Mouse (Mus musculus) ES-E14 (cell line): ENCODE results near the gene Atp5g1. TPM values are rescaled to one million over a fixed set of nuclear protein-coding genes. Genes with fewer than 3 reads are reported as not detected.

Experiments
- DNase-seq: peaks from one replicate; pipeline ENCODE4 v3.0.0-alpha.2; 2013; ENCODE audit warnings: low read depth, low spot score
- H3K27ac ChIP-seq: 2 replicates; pipeline ENCODE4 v1.5.1; 2012; ENCODE audit warnings: low read depth, mild to moderate bottlenecking, low read length, moderate library complexity, mixed read lengths; ENCODE audit not compliant: poor library complexity, insufficient read depth, severe bottlenecking
- H3K36me3 ChIP-seq: 2 replicates; pipeline ENCODE4 v1.6.1; 2012; ENCODE audit warnings: mild to moderate bottlenecking, low read length, moderate library complexity, mixed read lengths; ENCODE audit not compliant: control insufficient read depth, poor library complexity, insufficient read depth, severe bottlenecking
- H3K4me1 ChIP-seq, 2 experiments: fragments of 150-350 bp in 1 of 2; sonication (generic) in 1 of 2; 2 replicates each; pipeline ENCODE4 v1.6.1; 2012; ENCODE audit warnings: low read length in 2 of 2, mild to moderate bottlenecking in 1 of 2, mixed read lengths in 1 of 2; ENCODE audit not compliant: control insufficient read depth in 2 of 2, insufficient read depth in 2 of 2, poor library complexity in 1 of 2
- H3K4me3 ChIP-seq, 2 experiments: fragments of 150-350 bp in 1 of 2; sonication (generic) in 1 of 2; 2 replicates each; pipeline ENCODE4 v1.5.1; 2012; ENCODE audit warnings: low read length in 2 of 2, low read depth in 1 of 2, mild to moderate bottlenecking in 1 of 2, mixed read lengths in 1 of 2; ENCODE audit not compliant: insufficient read depth in 1 of 2, poor library complexity in 1 of 2, severe bottlenecking in 1 of 2
- H3K9ac ChIP-seq: 2 replicates; pipeline ENCODE4 v1.6.1; 2012; ENCODE audit warnings: low read depth, mild to moderate bottlenecking, low read length, mixed read lengths; ENCODE audit not compliant: poor library complexity, insufficient read depth, severe bottlenecking
- H3K9me3 ChIP-seq: fragments of 150-350 bp; sonication (generic); 2 replicates; pipeline ENCODE4 v1.6.1; 2012; ENCODE audit warnings: low read depth, mild to moderate bottlenecking, low read length; ENCODE audit not compliant: control insufficient read depth, insufficient read depth
- CHD2 ChIP-seq: IDR thresholded peaks from 2 replicates; pipeline ENCODE4 v1.6.1; 2014; ENCODE audit warnings: mild to moderate bottlenecking, low read depth, low read length, inconsistent platforms
- HCFC1 ChIP-seq: IDR thresholded peaks from 2 replicates; pipeline ENCODE4 v1.6.1; 2012; ENCODE audit warnings: low read length, inconsistent platforms, borderline replicate concordance; ENCODE audit not compliant: insufficient read depth
- MAFK ChIP-seq: IDR thresholded peaks from 2 replicates; pipeline ENCODE4 v1.6.1; 2014; ENCODE audit warnings: mild to moderate bottlenecking, low read depth, low read length, inconsistent platforms; ENCODE audit not compliant: insufficient read depth
- ZC3H11A ChIP-seq: IDR thresholded peaks from 2 replicates; pipeline ENCODE4 v1.6.1; 2012; ENCODE audit warnings: low read depth, mild to moderate bottlenecking, inconsistent platforms, low read length, borderline replicate concordance
- ZNF384 ChIP-seq: IDR thresholded peaks from 2 replicates; pipeline ENCODE4 v1.6.1; 2012; ENCODE audit warnings: low read depth, low read length, inconsistent platforms
- in situ Hi-C, 2 experiments: fragments of 600-800 bp; cut with MboI; formaldehyde crosslinking; loops; one replicate each; pipeline ENCODE4 v1.15.1; 2025; ENCODE audit warnings: low sequenced_read_pairs in 2 of 2, inconsistent platforms in 1 of 2; ENCODE audit not compliant: unreplicated experiment in 2 of 2
- total RNA-seq: library from RNA; depleted of rRNA; stranded (reverse); fragments of 300-350 nt; gene quantifications from 2 replicates; pipeline ENCODE4 v1.2.3, GENCODE M21; 2012

The Atp5g1 gene
- total RNA-seq, 1 experiment, result 963 TPM

DNA sequence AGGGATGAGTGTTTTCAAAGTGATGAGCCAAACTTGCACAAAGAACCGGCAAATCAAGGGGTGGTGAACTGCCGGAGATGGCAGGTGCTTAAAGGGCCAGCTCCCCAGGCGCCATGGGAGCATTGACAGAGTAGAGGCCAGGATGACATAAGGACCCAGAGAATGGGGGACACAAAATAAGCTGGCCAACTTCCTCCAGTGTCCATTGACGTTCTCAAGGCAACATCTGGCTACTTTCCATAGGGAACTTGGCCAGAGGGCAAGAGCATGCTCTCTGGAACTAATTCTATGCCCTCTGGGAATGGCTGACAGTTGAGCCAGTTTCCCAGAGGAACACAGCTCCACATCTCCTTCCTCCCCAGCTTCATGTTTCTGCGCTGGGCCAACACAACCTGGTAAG is 7.2 kb downstream of the Atp5g1 start:
- TF ChIP-seq ZC3H11A, result no peak
- TF ChIP-seq CHD2, result no peak
- no peak for TF ChIP-seq HCFC1
- TF ChIP-seq MAFK, result no peak
- no peak for TF ChIP-seq ZNF384
- Histone ChIP-seq H3K9me3 (no peaks in the 10 kb centered on the region), H3K4me3 (no peak overlapping the region), H3K9ac (no peak overlapping the region), H3K27ac (no peak overlapping the region), H3K4me1 (no peaks in the 10 kb centered on the region; a peak in 2 of 4 replicates), H3K36me3 (peaks cover 13% of the 10 kb centered on the region)
- no peak for DNase-seq
- in situ Hi-C loops, result no loop called here

DNA sequence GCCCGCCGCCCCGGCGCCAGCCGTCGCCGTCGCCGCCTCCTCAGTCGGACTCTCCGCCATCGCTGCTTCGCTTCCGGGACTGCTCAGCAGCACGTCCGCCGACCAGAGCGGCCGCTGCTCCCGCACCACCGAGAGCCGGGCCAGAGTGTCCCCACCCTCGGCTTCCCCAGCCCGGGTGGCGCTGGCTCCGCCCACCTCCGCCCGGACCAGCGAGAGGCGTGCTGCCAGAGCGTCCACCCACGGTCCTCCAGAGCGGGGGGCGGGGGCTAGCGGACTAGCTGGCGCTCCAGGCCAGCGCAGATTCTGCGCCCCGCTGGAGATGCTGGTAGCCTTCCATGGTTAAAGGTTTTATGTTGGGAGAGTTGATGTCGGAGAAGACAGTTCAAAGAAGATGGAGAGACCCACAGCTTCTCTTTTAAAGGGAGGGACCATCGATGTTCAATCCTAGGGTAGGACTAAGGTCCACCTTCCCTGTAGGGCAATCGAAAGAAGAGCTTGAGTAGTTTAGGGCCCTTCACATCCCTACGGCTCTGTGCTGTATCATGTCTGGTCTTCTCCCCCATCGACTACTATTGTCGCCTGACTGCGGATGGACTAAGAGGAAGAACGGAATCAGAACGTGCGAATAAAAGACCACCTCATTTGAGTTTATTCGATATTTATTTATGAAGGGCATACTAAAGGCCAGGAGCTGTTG is 10.1 kb downstream of the Atp5g1 start, which contains the start of gene Ube2z:
Gene Ube2z, minus strand, starts transcription at position 174 of the 697 bp plus-strand sequence.
- DNase-seq, result peak; percentile 83
- H3K9ac ChIP-seq, result peak within 1 kb of the TSS; percentile 97
- no peaks in the 10 kb centered on the region; a peak in 2 of 4 replicates for H3K4me1 ChIP-seq
- in situ Hi-C loops, result no loop called here
- H3K9me3 ChIP-seq, result no peaks in the 10 kb centered on the region
- H3K4me3 ChIP-seq, result peak within 1 kb of the TSS; percentile 96 to 99
- no peak for TF ChIP-seq ZNF384
- TF ChIP-seq CHD2, result no peak
- TF ChIP-seq HCFC1, result peak; percentile 66; the same call in 1 of the 2 replicates
- H3K36me3 ChIP-seq, result peaks cover 19% of the 10 kb centered on the region
- peak within 1 kb of the TSS; percentile 93 for H3K27ac ChIP-seq

DNA sequence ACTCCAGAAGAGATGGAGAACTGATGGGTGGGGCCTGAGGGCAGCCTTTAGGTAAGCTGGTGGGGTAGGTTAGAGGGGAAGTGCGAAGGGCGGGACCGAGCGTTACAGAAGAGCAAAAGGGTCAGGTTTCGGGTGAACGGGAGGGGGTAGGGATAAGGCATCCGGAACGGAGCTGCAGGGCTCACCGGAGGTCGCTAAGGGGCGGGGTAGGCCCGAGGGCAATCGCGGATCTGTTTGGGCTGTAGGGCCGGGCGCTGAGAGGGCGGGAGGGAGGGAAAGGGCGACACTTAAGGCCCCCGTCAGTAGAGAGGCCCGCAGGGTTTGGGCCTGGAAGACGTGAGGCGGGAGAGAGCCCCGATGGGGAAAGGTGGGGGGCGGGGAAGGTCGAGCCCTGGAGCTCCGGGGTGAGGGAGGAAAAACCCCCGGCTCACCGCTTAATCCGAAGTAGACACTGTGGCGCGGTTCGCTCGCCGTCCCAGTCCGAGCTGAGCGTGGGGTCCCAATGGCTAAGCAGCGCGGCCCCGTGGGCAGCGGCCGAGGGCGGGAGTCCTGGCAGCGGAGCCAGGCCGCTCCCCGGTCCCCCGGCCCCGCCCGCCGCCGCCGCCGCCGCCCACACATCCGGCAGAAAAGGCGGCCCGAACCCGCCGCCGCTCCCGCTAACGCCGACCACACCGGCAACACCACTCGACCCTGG is 10.8 kb downstream of the Atp5g1 start:
- H3K36me3 ChIP-seq, result peaks cover 19% of the 10 kb centered on the region
- peak overlapping the region; percentile 97 for H3K9ac ChIP-seq
- H3K9me3 ChIP-seq, result no peaks in the 10 kb centered on the region
- H3K4me1 ChIP-seq, result no peaks in the 10 kb centered on the region; a peak in 1 of 4 replicates
- DNase-seq, result peak; percentile 86
- H3K4me3 ChIP-seq, result peak overlapping the region; percentile 96 to 99
- H3K27ac ChIP-seq, result peak overlapping the region; percentile 93
- TF ChIP-seq MAFK (no peak), CHD2 (no peak), HCFC1 (no peak), ZNF384 (no peak), ZC3H11A (no peak)
- in situ Hi-C loops, result no loop called here

- TF ChIP-seq MAFK (no peak), ZC3H11A (no peak), CHD2 (no peak), ZNF384 (no peak), HCFC1 (no peak)
- no peaks in the 10 kb centered on the region for H3K4me1 ChIP-seq
- no peaks in the 10 kb centered on the region for H3K9me3 ChIP-seq
- H3K36me3 ChIP-seq, result peaks cover 42% of the 10 kb centered on the region
- H3K4me3 ChIP-seq, result no peak overlapping the region
- no peak for DNase-seq
- in situ Hi-C loops, result no loop called here
- no peak overlapping the region for H3K27ac ChIP-seq
- no peak overlapping the region for H3K9ac ChIP-seq
Observed at GRCm38 (mm10) chr11:96058309-96058708, 17.2 kb downstream of the Atp5g1 start.
